Mouse (Mus musculus): ENCODE results near the gene Amotl1. TPM values are rescaled to one million over a fixed set of nuclear protein-coding genes. Genes with fewer than 3 reads are reported as not detected.

Amotl1 gene
- polyA plus RNA-seq (2012; fragmentation: generic; extraction: Trizol) = 17.3 TPM
- long read RNA-seq, experiment 1, full-length matches to known transcripts = 1 of 19 reads
- long read RNA-seq, experiment 1, partial matches to known transcripts = 1 of 19 reads
- long read RNA-seq, experiment 1, other reads (novel, unspliced or antisense) = 17 of 19 reads
- long read RNA-seq, experiment 2, full-length matches to known transcripts = 16 of 55 reads
- long read RNA-seq, experiment 2, partial matches to known transcripts = 13 of 55 reads
- long read RNA-seq, experiment 2, other reads (novel, unspliced or antisense) = 26 of 55 reads

DNA sequence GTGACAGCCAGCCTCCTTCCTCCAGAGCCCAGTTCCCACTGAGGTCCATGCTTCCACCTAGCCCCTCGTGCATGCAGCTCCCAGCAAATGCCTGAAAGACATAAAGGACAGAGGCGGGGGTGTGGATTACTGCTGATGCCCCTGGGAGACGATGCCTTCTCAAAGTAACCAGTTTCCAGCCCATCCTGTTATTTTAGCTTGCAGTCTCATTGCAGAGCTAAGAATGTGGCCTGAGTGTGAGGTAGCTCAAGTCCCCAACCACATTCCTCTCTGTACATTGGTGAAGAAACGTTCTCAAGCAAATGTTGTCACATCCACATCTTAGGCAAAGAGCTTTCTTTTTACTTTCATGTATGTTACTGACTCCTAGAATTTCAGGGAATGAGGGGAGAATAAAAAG is at the start of gene Amotl1:
Gene Amotl1, minus strand, starts transcription at position 101 of the 400 bp plus-strand sequence.
- no peaks in the 10 kb centered on the region for H3K79me3 ChIP-seq (ENCODE audit: low read depth)
- no peak within 1 kb of the TSS for H3K4me3 ChIP-seq (ENCODE audit: insufficient read depth, poor library complexity, severe bottlenecking)
- no peak within 1 kb of the TSS for H3ac ChIP-seq (ENCODE audit: control insufficient read depth, insufficient read length, low read depth)
- no peaks in the 10 kb centered on the region for H3K36me3 ChIP-seq (ENCODE audit: control insufficient read depth, insufficient read depth)
- TF ChIP-seq MAX (IDR thresholded peaks at IDR 0.05) (no peak), FOSL1 (IDR thresholded peaks at IDR 0.05; ENCODE audit: insufficient read depth, low read length, poor library complexity, severe bottlenecking) (no peak), MYOG (IDR thresholded peaks at IDR 0.05; ENCODE audit: control insufficient read depth, extremely low read depth, insufficient read length) (no peak), CTCF (IDR thresholded peaks at IDR 0.05; ENCODE audit: control insufficient read depth, insufficient read depth, insufficient read length) (no peak), USF1 (IDR thresholded peaks at IDR 0.05; ENCODE audit: low read depth) (no peak), MYOD1 (IDR thresholded peaks at IDR 0.05; ENCODE audit: control insufficient read depth, insufficient read length, low read depth) (no peak)
- H3K79me2 ChIP-seq (ENCODE audit: control insufficient read depth, insufficient read depth) = no peaks in the 10 kb centered on the region
- H3K27me3 ChIP-seq (ENCODE audit: control insufficient read depth, insufficient read depth, insufficient read length) = peaks cover 6% of the 10 kb centered on the region

DNA sequence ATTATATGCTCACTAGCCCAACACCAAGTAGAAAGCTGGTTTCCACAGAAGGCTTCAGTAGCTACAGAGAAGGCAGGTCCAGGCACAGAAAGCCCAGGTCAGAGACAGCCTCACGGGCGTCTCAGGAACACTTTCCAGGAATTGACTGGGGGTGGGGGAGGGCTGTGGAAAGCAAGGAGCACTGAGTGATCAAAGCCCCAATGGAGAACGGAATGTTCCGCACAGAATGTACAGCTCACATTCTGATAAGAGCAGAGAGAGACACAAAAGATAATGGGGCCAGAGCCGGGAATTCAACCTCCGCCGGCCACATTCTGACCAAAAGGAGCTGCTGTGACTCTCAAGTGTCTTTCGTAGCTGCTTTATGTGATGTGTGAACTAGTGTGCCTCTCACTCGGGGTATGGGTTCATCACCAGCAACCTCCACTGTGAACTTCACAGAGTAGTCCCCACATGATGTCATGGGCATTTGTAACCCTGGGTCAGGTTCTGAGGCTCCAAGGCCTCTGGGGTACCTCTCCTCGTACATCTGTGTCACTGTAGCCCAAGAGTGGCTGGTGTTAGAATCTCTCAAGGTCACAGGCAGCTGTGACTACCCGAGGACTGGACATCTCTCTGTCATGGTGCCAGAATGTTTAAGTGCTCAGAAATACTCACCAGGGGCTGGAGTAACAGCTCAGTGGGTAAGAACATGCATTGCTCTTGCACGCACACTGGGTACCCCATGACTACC is 44.7 kb upstream of the Amotl1 start:
- H3K79me2 ChIP-seq (ENCODE audit: control insufficient read depth, insufficient read depth) = no peaks in the 10 kb centered on the region

DNA sequence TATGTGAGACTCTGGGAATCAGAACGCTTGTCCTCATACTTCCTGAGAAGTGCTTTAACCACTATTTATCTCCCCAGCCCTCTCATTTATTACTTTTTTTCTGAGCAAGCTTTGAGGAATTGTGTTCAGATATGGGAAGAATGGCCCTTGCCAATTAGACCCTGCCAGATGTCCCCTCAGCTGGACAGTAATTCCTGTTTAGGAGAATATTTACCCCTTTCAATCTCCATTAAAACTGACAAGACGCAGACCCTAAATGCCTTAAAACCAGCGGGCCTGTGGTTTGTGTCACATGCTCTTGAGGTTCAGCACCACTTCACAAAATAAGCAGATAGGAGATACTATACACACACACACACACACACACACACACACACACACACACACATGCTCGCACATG is 39.5 kb upstream of the Amotl1 start:
- H3K4me3 ChIP-seq (ENCODE audit: insufficient read depth, poor library complexity, severe bottlenecking) = no peak overlapping the region
- H3K36me3 ChIP-seq (ENCODE audit: control insufficient read depth, insufficient read depth) = no peaks in the 10 kb centered on the region
- TF ChIP-seq FOSL1 (IDR thresholded peaks at IDR 0.05; ENCODE audit: insufficient read depth, low read length, poor library complexity, severe bottlenecking) (no peak), CEBPB (IDR thresholded peaks at IDR 0.05; ENCODE audit: low read depth) (no peak), MAX (IDR thresholded peaks at IDR 0.05) (no peak), USF1 (IDR thresholded peaks at IDR 0.05; ENCODE audit: low read depth) (no peak), MYOD1 (IDR thresholded peaks at IDR 0.05; ENCODE audit: control insufficient read depth, insufficient read length, low read depth) (no peak), CTCF (IDR thresholded peaks at IDR 0.05; ENCODE audit: control insufficient read depth, insufficient read depth, insufficient read length) (no peak), MYOG (IDR thresholded peaks at IDR 0.05; ENCODE audit: control insufficient read depth, extremely low read depth, insufficient read length) (no peak)
- no peaks in the 10 kb centered on the region for H3K79me3 ChIP-seq (ENCODE audit: low read depth)
- no peaks in the 10 kb centered on the region for H3K79me2 ChIP-seq (ENCODE audit: control insufficient read depth, insufficient read depth)
- H3ac ChIP-seq (ENCODE audit: control insufficient read depth, insufficient read length, low read depth) = no peak overlapping the region
- peaks cover 6% of the 10 kb centered on the region for H3K27me3 ChIP-seq (ENCODE audit: control insufficient read depth, insufficient read depth, insufficient read length)

More for the DNA sequence above, 44.7 kb upstream of the Amotl1 start:
- Histone ChIP-seq H3K36me3 (ENCODE audit: control insufficient read depth, insufficient read depth) (no peaks in the 10 kb centered on the region), H3ac (ENCODE audit: control insufficient read depth, insufficient read length, low read depth) (no peak overlapping the region), H3K79me3 (ENCODE audit: low read depth) (no peaks in the 10 kb centered on the region), H3K27me3 (ENCODE audit: control insufficient read depth, insufficient read depth, insufficient read length) (peaks cover 3% of the 10 kb centered on the region), H3K4me3 (ENCODE audit: insufficient read depth, poor library complexity, severe bottlenecking) (no peak overlapping the region)
- TF ChIP-seq MAX (IDR thresholded peaks at IDR 0.05) (no peak), CEBPB (IDR thresholded peaks at IDR 0.05; ENCODE audit: low read depth) (no peak), CTCF (IDR thresholded peaks at IDR 0.05; ENCODE audit: control insufficient read depth, insufficient read depth, insufficient read length) (no peak), FOSL1 (IDR thresholded peaks at IDR 0.05; ENCODE audit: insufficient read depth, low read length, poor library complexity, severe bottlenecking) (no peak), MYOD1 (IDR thresholded peaks at IDR 0.05; ENCODE audit: control insufficient read depth, insufficient read length, low read depth) (no peak), MYOG (IDR thresholded peaks at IDR 0.05; ENCODE audit: control insufficient read depth, extremely low read depth, insufficient read length) (no peak), USF1 (IDR thresholded peaks at IDR 0.05; ENCODE audit: low read depth) (no peak)

DNA sequence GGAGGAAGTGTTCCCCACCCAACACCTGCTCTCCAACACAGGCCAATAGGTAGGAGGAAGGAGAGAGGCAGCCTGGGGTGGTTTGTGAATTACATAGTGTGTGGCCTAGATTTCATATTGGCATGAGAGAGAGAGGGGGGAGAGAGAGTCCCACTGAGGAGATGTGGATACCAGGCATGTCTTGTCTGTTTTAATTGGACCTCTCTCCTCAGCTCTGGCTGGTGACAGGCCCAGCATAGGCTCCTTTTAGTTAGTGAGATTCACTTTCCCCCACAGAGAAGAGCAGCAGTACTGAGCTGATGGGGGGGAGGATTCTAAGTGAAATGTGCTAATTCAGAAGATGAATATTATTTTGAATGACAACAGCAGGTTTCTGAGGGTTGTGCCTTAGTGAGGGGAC is 37.9 kb upstream of the Amotl1 start:
- Histone ChIP-seq H3K79me2 (ENCODE audit: control insufficient read depth, insufficient read depth) (no peaks in the 10 kb centered on the region), H3K36me3 (ENCODE audit: control insufficient read depth, insufficient read depth) (no peaks in the 10 kb centered on the region), H3K4me3 (ENCODE audit: insufficient read depth, poor library complexity, severe bottlenecking) (no peak overlapping the region), H3K79me3 (ENCODE audit: low read depth) (no peaks in the 10 kb centered on the region), H3ac (ENCODE audit: control insufficient read depth, insufficient read length, low read depth) (no peak overlapping the region), H3K27me3 (ENCODE audit: control insufficient read depth, insufficient read depth, insufficient read length) (peaks cover 9% of the 10 kb centered on the region)
- no peak for TF ChIP-seq MYOD1 (IDR thresholded peaks at IDR 0.05; ENCODE audit: control insufficient read depth, insufficient read length, low read depth)
- no peak for TF ChIP-seq CEBPB (IDR thresholded peaks at IDR 0.05; ENCODE audit: low read depth)
- no peak for TF ChIP-seq MAX (IDR thresholded peaks at IDR 0.05)
- no peak for TF ChIP-seq USF1 (IDR thresholded peaks at IDR 0.05; ENCODE audit: low read depth)
- TF ChIP-seq MYOG (IDR thresholded peaks at IDR 0.05; ENCODE audit: control insufficient read depth, extremely low read depth, insufficient read length) = no peak
- TF ChIP-seq FOSL1 (IDR thresholded peaks at IDR 0.05; ENCODE audit: insufficient read depth, low read length, poor library complexity, severe bottlenecking) = no peak
- TF ChIP-seq CTCF (IDR thresholded peaks at IDR 0.05; ENCODE audit: control insufficient read depth, insufficient read depth, insufficient read length) = no peak

DNA sequence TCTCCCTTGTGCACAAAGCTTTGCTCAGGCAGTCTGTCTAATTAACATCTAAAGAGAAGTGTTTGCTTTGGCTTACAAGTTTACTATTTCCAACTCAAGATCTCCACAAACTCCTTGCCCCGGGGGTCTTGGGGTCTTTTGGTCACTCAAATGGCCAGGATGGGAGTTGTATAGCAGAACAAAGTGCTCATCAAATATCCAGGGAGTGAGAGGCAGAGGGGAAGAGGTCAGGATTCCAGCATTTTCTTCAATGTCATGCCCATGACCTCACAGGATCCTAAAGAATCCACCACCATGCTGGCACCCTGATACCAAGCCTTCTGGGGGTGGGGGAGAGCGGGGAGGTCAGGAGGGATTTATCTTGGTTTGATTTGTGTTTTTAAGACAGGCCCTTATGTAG is 35.7 kb upstream of the Amotl1 start:
- no peak for TF ChIP-seq CTCF (IDR thresholded peaks at IDR 0.05; ENCODE audit: control insufficient read depth, insufficient read depth, insufficient read length)
- no peak for TF ChIP-seq USF1 (IDR thresholded peaks at IDR 0.05; ENCODE audit: low read depth)
- TF ChIP-seq MYOD1 (IDR thresholded peaks at IDR 0.05; ENCODE audit: control insufficient read depth, insufficient read length, low read depth) = no peak
- TF ChIP-seq MYOG (IDR thresholded peaks at IDR 0.05; ENCODE audit: control insufficient read depth, extremely low read depth, insufficient read length) = no peak
- no peak for TF ChIP-seq MAX (IDR thresholded peaks at IDR 0.05)
- no peak for TF ChIP-seq CEBPB (IDR thresholded peaks at IDR 0.05; ENCODE audit: low read depth)
- TF ChIP-seq FOSL1 (IDR thresholded peaks at IDR 0.05; ENCODE audit: insufficient read depth, low read length, poor library complexity, severe bottlenecking) = no peak
- no peak overlapping the region for H3ac ChIP-seq (ENCODE audit: control insufficient read depth, insufficient read length, low read depth)
- no peak overlapping the region for H3K4me3 ChIP-seq (ENCODE audit: insufficient read depth, poor library complexity, severe bottlenecking)
- no peaks in the 10 kb centered on the region for H3K79me3 ChIP-seq (ENCODE audit: low read depth)
- H3K36me3 ChIP-seq (ENCODE audit: control insufficient read depth, insufficient read depth) = no peaks in the 10 kb centered on the region
- peaks cover 12% of the 10 kb centered on the region for H3K27me3 ChIP-seq (ENCODE audit: control insufficient read depth, insufficient read depth, insufficient read length)
- H3K79me2 ChIP-seq (ENCODE audit: control insufficient read depth, insufficient read depth) = no peaks in the 10 kb centered on the region

Data from C2C12 (cell line).